12 mouse cellular contexts compared by ENCODE assay signal in the genomic region with DNA sequence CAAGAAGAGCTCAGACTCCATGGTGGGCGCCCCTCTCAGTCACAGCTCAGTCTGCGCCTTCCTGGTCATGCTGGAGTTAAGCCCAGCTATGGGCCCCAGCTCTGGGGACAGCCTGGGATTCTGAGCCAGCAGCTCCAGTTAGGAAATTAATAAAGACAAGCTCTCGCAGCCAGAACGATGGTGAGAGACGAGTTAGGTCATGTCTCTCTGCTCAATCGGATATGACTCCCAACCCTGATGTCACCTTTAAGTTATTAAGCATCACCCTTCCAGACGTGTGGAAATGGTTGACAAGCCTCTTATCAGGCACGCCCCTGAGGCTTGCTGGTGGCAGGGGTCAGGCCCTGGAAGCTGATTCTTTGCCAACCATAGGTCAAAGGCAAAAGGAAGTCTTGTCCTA. TPM values are rescaled to one million over a fixed set of nuclear protein-coding genes. Genes with fewer than 3 reads are reported as not detected.
DNase-seq lines count a peak whose midpoint lies in the region; ATAC-seq and TF ChIP-seq lines count a peak whose summit lies in the region.
"Had no signal": no experiment of that assay in that cellular context is flagged by ENCODE, and none has a peak within 500 bp of the region (broad histone marks: within the 10 kb centered on the region; RNA-seq: fewer than 3 reads in every experiment).

No protein-coding gene starts in this region.

- no peak for DNase-seq in hindbrain, postnatal 0 days (ENCODE audit: low spot score)
- DNase-seq in right cerebral cortex, postnatal 14 days: peak; percentile 34
- DNase-seq in right cerebral cortex, postnatal 25 days: no peak
- DNase-seq in heart, postnatal 0 days (ENCODE audit: low spot score): no peak
- DNase-seq in stomach, postnatal 0 days (ENCODE audit: low spot score): no peak
- DNase-seq in urinary bladder, adult 18-20 months (ENCODE audit: low spot score in 2 of 2): no peak
- DNase-seq in urinary bladder, adult 2 months (ENCODE audit: low spot score): no peak
- DNase-seq: adrenal gland, postnatal 14 days; cerebellum, adult 11 months; thymus, postnatal 14 days had no signal

- no peak for TF ChIP-seq EP300 in heart, postnatal 0 days (IDR thresholded peaks at IDR 0.05; ENCODE audit: low read depth)
- TF ChIP-seq EP300 in stomach, postnatal 0 days (optimal IDR thresholded peaks at IDR 0.05): no peak

- WGBS in hindbrain, postnatal 0 days: 53% methylated on average over 8 of the region's 8 CpGs
- 61% methylated on average over 8 of the region's 8 CpGs for WGBS in hindbrain, embryonic 12.5 days
- 21% methylated on average over 8 of the region's 8 CpGs for WGBS in heart, postnatal 0 days
- 36% methylated on average over 8 of the region's 8 CpGs for WGBS in stomach, postnatal 0 days

- no peaks in the 10 kb centered on the region for H3K27me3 ChIP-seq in hindbrain, postnatal 0 days (ENCODE audit: insufficient read depth, low read length)
- no peaks in the 10 kb centered on the region for H3K27me3 ChIP-seq in hindbrain, embryonic 12.5 days
- H3K27me3 ChIP-seq in heart, postnatal 0 days (ENCODE audit: control insufficient read depth, insufficient read depth, low read length): no peaks in the 10 kb centered on the region
- H3K27me3 ChIP-seq in stomach, postnatal 0 days (ENCODE audit: control insufficient read depth, insufficient read depth, low read length): no peaks in the 10 kb centered on the region
- H3K27me3 ChIP-seq: hindbrain, embryonic 13.5 days had no signal

- no peak overlapping the region for H3K4me3 ChIP-seq in hindbrain, postnatal 0 days (ENCODE audit: low read length)
- H3K4me3 ChIP-seq in hindbrain, embryonic 12.5 days: no peak overlapping the region
- H3K4me3 ChIP-seq in heart, postnatal 0 days (ENCODE audit: low read depth, low read length): no peak overlapping the region
- H3K4me3 ChIP-seq in stomach, postnatal 0 days (ENCODE audit: low read depth, low read length): no peak overlapping the region
- H3K4me3 ChIP-seq: hindbrain, embryonic 13.5 days had no signal

- ATAC-seq in hindbrain, postnatal 0 days: 0 out of 2 replicates have a peak, but pooled peaks have one; percentile 27
- no peak for ATAC-seq in hindbrain, embryonic 12.5 days (ENCODE audit: low FRiP score)
- ATAC-seq in heart, postnatal 0 days (ENCODE audit: insufficient read depth, low read depth): peak; percentile 48; the same call in 1 of the 2 replicates
- ATAC-seq in stomach, postnatal 0 days (ENCODE audit: low FRiP score, low TSS enrichment): 0 out of 2 replicates have a peak, but pooled peaks have one; percentile 18

- no peaks in the 10 kb centered on the region for H3K9me3 ChIP-seq in hindbrain, postnatal 0 days (ENCODE audit: low read length)
- H3K9me3 ChIP-seq in hindbrain, embryonic 12.5 days (replicated peaks): no peaks in the 10 kb centered on the region
- no peaks in the 10 kb centered on the region for H3K9me3 ChIP-seq in heart, postnatal 0 days (replicated peaks; ENCODE audit: control insufficient read depth, low read length)
- H3K9me3 ChIP-seq in stomach, postnatal 0 days (ENCODE audit: control insufficient read depth, low read length): no peaks in the 10 kb centered on the region
- H3K9me3 ChIP-seq: hindbrain, embryonic 13.5 days had no signal

- TF ChIP-seq CTCF in hindbrain, postnatal 0 days (IDR thresholded peaks at IDR 0.05; ENCODE audit: low read depth): no peak
- TF ChIP-seq CTCF in heart, postnatal 0 days (IDR thresholded peaks at IDR 0.05; ENCODE audit: low read depth): no peak
- no peak for TF ChIP-seq CTCF in stomach, postnatal 0 days (IDR thresholded peaks at IDR 0.05; ENCODE audit: low read depth)

- H3K4me2 ChIP-seq in hindbrain, postnatal 0 days (ENCODE audit: low read depth, low read length): no peak overlapping the region
- no peak overlapping the region for H3K4me2 ChIP-seq in hindbrain, embryonic 12.5 days (replicated peaks)
- no peak overlapping the region for H3K4me2 ChIP-seq in heart, postnatal 0 days (ENCODE audit: low read depth, low read length)
- no peak overlapping the region for H3K4me2 ChIP-seq in stomach, postnatal 0 days (replicated peaks; ENCODE audit: low read depth)
- H3K4me2 ChIP-seq: hindbrain, embryonic 13.5 days had no signal

- H3K4me1 ChIP-seq in hindbrain, postnatal 0 days (ENCODE audit: insufficient read depth, low read length): peaks cover 19% of the 10 kb centered on the region
- peaks cover 14% of the 10 kb centered on the region for H3K4me1 ChIP-seq in hindbrain, embryonic 12.5 days
- H3K4me1 ChIP-seq in heart, postnatal 0 days (ENCODE audit: control insufficient read depth, insufficient read depth): peaks cover 13% of the 10 kb centered on the region
- no peaks in the 10 kb centered on the region for H3K4me1 ChIP-seq in stomach, postnatal 0 days (replicated peaks; ENCODE audit: control insufficient read depth, insufficient read depth)

- no peaks in the 10 kb centered on the region for H3K36me3 ChIP-seq in hindbrain, postnatal 0 days (ENCODE audit: insufficient read depth, low read length)
- no peaks in the 10 kb centered on the region for H3K36me3 ChIP-seq in hindbrain, embryonic 12.5 days
- no peaks in the 10 kb centered on the region for H3K36me3 ChIP-seq in heart, postnatal 0 days (replicated peaks; ENCODE audit: control insufficient read depth, insufficient read depth, low read length)
- no peaks in the 10 kb centered on the region for H3K36me3 ChIP-seq in stomach, postnatal 0 days (ENCODE audit: control insufficient read depth, insufficient read depth, low read length)
- H3K36me3 ChIP-seq: hindbrain, embryonic 13.5 days had no signal

- H3K9ac ChIP-seq in hindbrain, postnatal 0 days (replicated peaks; ENCODE audit: low read length): no peak overlapping the region
- no peak overlapping the region for H3K9ac ChIP-seq in hindbrain, embryonic 12.5 days
- no peak overlapping the region for H3K9ac ChIP-seq in heart, postnatal 0 days (replicated peaks; ENCODE audit: low read depth, low read length)
- H3K9ac ChIP-seq in stomach, postnatal 0 days (ENCODE audit: low read length): no peak overlapping the region
- H3K9ac ChIP-seq: hindbrain, embryonic 13.5 days had no signal

- H3K27ac ChIP-seq in hindbrain, postnatal 0 days: no peak overlapping the region
- no peak overlapping the region for H3K27ac ChIP-seq in hindbrain, embryonic 12.5 days
- no peak overlapping the region for H3K27ac ChIP-seq in heart, postnatal 0 days (ENCODE audit: low read depth)
- no peak overlapping the region for H3K27ac ChIP-seq in stomach, postnatal 0 days (replicated peaks)
- H3K27ac ChIP-seq: hindbrain, embryonic 13.5 days had no signal

RNA-seq across cellular contexts. Expression of gene Meox1, which starts 20.3 kb away (rescaled TPM):
- total RNA-seq in hindbrain, postnatal 0 days (2014; rRNA removed): 1.8 and 2.0 TPM in 2 replicates
- polyA plus RNA-seq in hindbrain, postnatal 0 days (2015; fragmentation: Nextera tagmentation; extraction: Ambion mirVana): 0.69 and 0.73 TPM in 2 replicates
- polyA plus RNA-seq in hindbrain, embryonic 12.5 days (2016; fragmentation: Nextera tagmentation; extraction: Ambion mirVana): 1.4 and 1.9 TPM in 2 replicates
- total RNA-seq in heart, postnatal 0 days (2014; rRNA removed; ENCODE audit: low replicate concordance): 12.5 and 15.0 TPM in 2 replicates
- 10.9 and 12.3 TPM in 2 replicates for polyA plus RNA-seq in heart, postnatal 0 days (2015; fragmentation: Nextera tagmentation; extraction: Ambion mirVana)
- 2.8 and 3.0 TPM in 2 replicates for polyA plus RNA-seq in stomach, postnatal 0 days (2015; fragmentation: Nextera tagmentation; extraction: Ambion mirVana)
- 2.8 and 2.9 TPM in 2 replicates for polyA plus RNA-seq in urinary bladder, adult 2 months (2012; rRNA removed)
